Mouse (Mus musculus): ENCODE data around the gene Gm49380. TPM values are rescaled to one million over a fixed set of nuclear protein-coding genes. Genes with fewer than 3 reads are reported as not detected.
"Not testable (repeated sequence)": the region's sequence is repeated elsewhere in the genome, so short reads cannot be mapped to it uniquely, and the experiment has no call there.

The Gm49380 gene
- total RNA-seq, 1 experiment from 2014 or later: not detected

DNA sequence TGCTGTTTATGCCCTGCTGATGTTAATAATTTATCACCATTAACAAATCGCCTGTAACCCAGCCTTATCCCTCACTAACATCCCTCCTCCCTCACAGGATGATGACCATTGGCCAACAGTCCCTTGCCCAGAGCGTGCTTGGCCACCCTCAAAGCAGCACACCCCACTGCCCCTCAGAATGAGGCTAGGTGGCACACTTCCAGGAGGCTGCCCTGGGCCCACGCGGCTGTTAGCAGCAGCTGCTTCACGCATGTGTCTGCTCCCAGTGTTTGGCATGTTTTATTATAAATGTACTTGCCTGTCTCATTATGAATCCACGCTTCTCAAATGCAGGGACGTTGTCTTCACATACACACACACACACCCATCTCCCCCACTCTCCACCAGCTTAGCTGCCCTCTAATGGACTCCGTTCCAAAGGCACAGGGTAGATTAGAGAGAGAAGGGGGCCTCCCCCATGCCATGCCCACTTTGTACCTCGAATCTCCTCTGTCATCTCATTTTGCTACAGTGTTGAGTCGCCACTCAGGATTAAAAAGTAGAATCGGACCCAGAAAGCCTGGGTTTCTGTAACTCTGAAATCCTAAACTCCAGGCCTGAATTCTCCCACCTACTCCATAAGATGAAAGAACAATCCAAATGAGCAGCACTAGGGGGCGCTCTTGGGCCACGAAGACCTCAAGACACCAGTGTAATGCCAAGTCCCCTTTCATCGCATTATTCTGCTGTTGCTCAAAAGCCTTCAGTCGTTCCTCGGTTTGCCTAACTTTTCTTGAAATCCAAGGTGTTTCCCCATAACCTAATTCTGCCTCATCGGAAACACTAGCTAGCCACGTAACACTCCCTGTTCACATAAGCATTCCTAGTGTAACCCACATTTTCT is 12.5 kb upstream of the Gm49380 start:
- ATAC-seq (replicated peaks; ENCODE audit: low read depth, poor library complexity, severe bottlenecking): peak; percentile 60

DNA sequence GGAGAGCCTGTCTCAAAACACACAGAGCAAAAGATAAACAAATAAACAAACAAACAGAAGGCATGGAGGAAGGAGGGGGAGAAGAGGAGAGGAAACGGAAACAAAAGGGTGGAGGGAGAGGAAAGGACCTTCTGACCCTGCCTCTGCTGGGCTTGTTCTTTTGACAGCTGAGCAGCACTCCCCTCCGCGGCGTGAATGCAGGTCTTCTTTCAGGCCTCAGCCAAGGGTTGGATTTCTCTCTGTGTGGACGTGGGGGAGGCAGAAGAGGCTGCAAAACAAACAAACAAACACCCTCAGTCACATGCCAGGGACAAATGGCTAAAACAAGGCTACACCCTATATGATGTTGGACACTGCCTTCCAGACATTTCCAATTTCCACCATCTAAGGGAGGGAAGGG is 11.7 kb upstream of the Gm49380 start:
- ATAC-seq (replicated peaks; ENCODE audit: low read depth, poor library complexity, severe bottlenecking): no peak

DNA sequence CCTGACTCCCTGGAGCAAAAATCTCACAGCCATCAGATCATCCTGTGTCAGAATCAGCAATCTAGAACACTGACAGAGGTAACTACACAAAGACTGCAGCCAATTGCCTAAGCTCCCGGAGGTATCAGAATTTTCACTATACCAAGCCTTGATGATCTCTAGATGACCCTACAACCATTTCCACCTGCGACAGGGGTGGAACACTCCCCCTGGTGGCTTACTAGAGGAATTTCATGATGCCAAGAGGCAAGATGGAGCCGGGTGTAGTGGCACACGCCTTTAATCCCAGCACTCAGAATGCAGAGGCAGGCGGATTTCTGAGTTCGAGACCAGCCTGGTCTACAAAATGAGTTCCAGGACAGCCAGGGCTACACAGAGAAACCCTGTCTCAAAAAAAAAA is 11.0 kb upstream of the Gm49380 start:
- peak; percentile 57; the same call in 1 of the 2 replicates for ATAC-seq (replicated peaks; ENCODE audit: low read depth, poor library complexity, severe bottlenecking)

DNA sequence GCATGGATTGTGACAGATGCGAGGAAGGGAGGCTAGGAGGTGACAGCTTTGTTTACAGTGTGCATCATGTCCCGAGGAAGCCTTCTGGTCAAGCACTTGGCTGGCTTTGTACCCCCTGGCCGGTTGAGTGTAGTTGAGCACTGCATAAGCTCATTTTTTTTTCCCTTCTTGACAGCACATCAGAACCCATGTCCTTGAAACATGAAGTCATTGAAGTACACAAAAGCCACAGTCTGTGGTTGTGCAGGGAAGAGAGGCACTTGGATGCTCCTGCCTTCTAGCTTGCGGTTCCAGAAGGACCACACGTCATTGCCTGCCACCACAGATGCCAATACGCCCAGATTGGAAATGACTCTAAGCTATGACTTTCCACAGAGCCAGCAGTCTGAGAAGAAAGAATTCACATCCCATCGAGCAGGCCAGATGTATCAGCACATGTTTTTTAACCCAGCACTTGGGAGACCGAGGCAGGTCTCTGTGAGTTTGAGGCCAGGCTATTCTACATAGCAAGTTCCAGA is 6.7 kb upstream of the Gm49380 start:
- ATAC-seq (replicated peaks; ENCODE audit: low read depth, poor library complexity, severe bottlenecking): no peak

DNA sequence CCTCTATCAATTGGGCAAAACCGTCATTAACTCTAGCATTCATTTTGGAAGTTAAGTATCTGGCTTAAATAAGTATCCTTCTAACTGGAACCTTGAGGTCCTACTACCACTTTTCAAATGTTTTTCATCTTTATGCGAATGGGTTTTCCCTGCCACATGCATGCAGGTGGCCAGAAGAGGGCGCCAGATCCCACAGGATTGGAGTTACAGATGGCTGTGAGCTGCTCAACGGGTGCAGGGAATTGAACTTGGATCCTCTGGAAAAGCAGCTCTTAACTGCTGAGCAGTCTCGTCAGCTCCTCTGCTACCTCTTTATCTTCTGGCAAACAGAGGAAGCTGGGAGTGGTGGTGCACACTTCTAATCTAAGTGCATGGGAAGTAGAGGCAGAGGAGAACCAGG is 5.7 kb upstream of the Gm49380 start:
- ATAC-seq (replicated peaks; ENCODE audit: low read depth, poor library complexity, severe bottlenecking): 0 out of 2 replicates have a peak, but pooled peaks have one; percentile 42

DNA sequence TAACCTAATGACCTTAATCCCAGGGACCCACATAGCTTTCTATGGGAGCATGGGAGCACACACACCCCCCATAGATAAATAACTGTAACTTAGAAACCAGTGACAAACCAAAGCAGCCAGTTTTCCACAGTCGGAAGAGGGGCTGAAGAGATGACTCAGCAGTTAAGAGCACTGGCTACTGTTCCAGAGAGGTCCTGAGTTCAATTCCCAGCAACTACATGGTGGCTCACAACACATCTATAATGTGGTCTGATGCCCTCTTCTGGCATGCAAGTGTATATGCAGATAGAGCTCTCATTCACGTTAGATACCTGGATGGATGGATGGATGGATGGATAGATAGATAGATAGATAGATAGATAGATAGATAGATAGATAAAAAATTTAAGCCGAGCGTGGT is 2.9 kb upstream of the Gm49380 start:
- ATAC-seq (replicated peaks; ENCODE audit: low read depth, poor library complexity, severe bottlenecking): no peak

DNA sequence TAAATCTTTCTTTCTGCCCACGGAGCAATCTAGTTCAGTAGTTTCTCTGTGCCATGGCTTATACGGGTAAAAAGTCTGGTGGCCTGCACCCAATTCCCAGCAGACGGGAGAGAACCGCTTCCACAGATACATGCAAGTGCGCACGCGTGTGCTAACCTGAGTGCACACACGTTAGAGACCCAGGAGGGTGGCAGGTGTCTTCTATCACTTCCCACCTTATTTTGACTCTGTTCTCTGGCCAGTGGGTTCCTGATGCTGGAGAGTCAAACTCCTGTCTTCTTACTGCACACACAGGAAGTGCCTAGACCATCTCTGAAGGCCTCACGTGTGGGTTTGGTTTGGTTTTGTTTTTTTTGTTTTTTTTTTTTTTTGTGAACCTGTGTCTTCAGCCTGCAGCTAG is 2.3 kb upstream of the Gm49380 start:
- ATAC-seq (replicated peaks; ENCODE audit: low read depth, poor library complexity, severe bottlenecking): no peak

DNA sequence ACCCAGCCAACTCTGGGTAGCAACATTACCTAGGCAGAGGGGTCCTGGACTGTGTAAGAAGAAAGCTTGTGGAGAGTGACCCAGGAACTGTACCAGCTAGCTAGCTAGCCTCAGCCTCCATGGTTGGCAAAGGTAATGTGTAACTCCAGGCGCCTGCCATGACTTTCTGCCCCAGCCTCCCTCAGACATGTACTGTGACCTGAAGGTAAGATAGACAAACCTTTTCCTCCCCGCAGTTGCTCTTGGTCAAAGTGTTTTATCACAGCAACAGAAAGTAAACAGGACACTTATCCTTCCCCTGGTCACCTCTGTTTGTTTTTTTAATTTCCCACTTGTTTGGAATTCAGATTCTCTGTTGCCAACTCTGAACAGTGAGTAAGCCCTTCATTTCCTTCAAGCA is 1.2 kb upstream of the Gm49380 start:
- no peak for ATAC-seq (replicated peaks; ENCODE audit: low read depth, poor library complexity, severe bottlenecking)

DNA sequence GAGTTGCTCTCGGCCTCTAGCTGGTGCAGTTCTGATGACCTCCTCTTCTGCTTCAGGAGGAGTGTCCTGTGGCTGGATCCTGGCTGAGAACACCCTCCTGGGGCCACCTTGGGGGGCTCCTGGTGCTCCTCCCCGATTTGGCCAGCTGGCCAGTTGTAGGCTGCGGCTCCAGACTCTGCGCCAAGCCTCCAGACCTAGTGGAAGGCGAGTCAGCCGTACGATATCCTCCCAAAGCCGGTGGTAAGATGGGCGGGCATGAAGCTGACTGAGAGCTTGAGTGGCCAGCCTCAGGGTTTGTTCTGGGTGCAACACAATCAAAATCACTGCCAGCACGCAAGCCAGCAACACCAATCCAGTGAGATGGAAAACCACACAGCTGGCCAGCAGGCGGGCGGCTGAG is 1.4 kb downstream of the Gm49380 start:
- not testable (repeated sequence) for ATAC-seq (replicated peaks; ENCODE audit: low read depth, poor library complexity, severe bottlenecking)

DNA sequence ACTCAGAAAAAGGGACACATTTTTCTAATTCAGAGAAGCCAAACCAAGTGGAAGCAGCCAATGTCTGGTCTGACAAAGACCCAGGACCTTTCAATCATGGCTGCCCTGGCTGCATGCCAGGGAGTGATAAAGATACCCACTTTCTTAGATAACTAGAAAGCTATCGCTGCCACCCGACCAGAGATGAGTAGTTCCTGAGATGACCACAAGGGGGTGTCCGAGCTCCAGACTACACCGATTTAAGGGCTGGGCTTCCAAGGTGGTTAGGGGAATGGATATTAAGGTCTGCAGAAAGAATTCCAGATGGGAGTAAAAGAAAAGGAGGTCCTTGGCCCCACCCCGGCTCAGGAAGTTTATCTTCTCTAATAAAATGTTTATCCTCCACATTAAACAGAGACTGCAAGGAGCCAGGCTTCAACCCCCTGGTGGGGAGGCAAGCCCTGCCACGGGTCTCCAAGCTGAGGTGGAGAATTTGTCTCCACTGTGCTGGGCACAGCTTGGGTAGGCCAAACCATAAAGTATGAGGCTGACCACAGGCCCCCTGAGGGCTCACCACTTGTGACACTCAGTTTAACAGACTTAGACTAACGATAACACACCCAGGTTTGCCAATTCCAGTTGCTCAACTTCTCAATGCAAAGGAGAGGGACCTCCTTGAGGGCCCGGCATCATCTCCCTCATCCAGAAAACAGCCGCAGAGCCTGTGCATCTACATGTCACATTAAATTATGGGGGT is 3.8 kb downstream of the Gm49380 start:
- ATAC-seq (replicated peaks; ENCODE audit: low read depth, poor library complexity, severe bottlenecking): peak; percentile 32; the same call in 1 of the 2 replicates

DNA sequence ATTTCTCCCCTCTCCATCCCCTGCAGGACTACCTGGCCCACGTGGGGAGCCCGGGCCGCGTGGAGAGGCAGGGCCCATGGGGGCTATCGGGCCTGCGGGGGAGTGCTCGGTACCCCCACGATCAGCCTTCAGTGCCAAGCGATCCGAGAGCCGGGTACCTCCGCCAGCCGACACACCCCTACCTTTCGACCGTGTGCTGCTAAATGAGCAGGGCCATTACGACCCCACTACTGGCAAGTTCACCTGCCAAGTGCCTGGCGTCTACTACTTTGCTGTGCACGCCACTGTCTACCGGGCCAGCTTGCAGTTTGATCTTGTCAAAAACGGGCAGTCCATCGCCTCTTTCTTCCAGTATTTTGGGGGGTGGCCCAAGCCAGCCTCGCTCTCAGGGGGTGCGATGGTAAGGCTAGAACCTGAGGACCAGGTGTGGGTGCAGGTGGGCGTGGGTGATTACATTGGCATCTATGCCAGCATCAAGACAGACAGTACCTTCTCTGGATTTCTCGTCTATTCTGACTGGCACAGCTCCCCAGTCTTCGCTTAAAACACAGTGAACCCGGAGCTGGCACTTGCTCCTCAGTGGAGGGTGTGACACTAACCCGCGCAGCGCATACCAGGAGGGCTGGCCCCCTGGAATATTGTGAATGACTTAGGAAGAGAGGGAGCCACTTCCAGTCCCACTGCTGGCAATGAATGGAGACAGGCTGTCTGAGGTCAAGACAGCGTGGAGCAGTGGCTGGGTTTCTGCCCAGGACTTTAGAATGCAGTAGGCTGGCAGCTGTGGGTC is 4.8 kb downstream of the Gm49380 start:
- ATAC-seq (replicated peaks; ENCODE audit: low read depth, poor library complexity, severe bottlenecking): no peak

DNA sequence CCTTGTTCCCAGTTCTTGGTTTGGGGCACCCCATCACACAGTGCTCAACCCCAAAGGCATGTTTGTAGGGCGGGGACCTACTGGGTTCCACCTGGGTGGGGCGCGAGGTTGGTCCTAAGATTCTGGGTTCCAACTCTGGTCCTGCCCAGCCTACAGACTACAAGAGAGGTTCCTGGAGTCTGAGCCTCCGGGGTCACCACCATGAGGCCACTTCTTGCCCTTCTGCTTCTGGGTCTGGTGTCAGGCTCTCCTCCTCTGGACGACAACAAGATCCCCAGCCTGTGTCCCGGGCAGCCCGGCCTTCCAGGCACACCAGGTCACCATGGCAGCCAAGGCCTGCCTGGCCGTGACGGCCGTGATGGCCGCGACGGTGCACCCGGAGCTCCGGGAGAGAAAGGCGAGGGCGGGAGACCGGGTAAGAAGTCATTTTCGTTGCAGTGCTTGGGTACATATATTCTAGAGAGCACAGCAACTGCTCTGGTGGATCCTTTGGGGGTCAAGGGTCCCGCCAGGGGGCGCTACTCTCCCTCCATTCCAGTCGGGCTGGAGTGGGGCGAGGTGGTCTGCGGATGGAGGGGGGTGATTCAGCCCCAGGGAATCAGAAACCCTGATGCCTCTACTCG is 5.6 kb downstream of the Gm49380 start:
- ATAC-seq (replicated peaks; ENCODE audit: low read depth, poor library complexity, severe bottlenecking): no peak

DNA sequence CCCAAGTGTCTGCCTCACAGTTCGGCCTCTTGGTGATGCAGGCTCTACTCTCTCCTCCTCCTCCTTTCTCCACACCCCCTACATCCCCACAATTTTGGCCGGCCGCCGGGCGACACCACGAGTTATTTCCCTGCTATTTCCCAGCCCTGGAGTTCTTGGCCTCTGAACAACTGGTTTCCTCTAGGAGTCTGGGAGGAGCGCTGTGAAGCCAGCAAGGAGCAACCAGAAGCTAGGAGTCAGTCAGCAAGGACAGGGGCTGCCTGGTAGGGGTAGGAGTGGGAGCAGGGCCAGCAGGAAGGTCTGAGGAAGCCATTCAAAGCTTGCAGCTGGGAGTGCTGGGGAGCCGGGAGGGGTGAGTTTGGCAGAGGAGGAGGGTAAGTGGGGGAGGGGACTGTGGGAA is 6.2 kb downstream of the Gm49380 start, which contains the start of gene C1qtnf5:
Gene C1qtnf5 (plus strand): TSS at position 136 of the 400 bp plus-strand sequence.
- no peak for ATAC-seq (replicated peaks; ENCODE audit: low read depth, poor library complexity, severe bottlenecking)

DNA sequence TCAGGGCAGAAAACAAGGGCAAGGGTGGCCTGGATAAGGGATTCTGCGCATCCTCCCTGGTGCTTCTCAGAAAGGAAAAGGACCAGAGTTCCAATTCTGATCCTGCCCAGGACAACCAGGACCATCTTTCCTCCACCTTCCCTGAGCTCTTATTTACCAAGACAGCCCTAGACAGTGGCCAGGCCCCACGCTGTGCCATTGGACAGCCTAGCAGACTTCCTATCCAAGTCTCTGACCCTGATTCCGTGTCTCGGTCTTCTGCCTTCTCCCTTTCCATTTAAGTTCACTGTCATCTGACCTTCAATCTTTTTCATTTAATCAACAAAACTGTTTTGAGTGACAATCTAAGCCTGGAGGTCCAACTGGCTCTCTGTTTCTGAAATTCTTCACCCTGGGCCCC is 6.7 kb downstream of the Gm49380 start:
- ATAC-seq (replicated peaks; ENCODE audit: low read depth, poor library complexity, severe bottlenecking): no peak

DNA sequence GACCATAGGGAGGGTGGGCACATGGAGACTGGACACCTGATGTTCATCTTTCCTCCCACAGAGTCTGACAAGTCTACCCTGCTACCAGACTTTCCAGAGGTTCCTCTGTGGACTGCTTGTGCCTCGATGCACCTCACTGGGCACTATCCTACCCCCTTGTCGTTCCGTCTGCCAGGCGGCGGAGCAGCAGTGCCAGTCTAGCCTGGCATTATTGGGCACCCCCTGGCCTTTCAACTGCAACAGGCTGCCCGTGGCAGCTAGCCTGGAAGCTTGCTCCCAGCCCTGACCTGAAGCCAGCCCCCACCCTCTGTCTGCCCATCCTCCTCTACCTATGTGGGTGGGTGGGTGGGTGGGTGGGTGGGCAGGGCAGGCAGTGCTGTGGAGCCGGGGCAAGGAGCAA is 7.1 kb downstream of the Gm49380 start:
- no peak for ATAC-seq (replicated peaks; ENCODE audit: low read depth, poor library complexity, severe bottlenecking)

DNA sequence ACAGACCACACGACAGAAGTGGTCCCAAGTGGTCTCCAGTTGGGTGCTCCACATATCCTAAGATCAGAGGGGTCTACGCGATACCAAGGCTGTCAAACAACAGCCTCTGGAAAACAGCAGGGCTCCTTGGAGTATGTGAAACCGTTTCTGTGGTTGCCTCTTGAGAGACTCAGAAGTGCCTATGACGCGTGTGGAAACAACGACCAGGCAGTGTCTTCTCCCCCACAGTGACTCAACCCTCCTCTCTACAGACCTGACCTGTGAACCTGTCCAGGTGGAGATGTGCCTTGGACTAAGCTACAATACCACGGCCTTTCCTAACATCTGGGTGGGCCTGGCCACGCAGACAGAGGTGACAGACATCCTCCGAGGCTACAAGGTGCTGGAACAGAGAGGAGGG is 7.5 kb downstream of the Gm49380 start:
- ATAC-seq (replicated peaks; ENCODE audit: low read depth, poor library complexity, severe bottlenecking): no peak

DNA sequence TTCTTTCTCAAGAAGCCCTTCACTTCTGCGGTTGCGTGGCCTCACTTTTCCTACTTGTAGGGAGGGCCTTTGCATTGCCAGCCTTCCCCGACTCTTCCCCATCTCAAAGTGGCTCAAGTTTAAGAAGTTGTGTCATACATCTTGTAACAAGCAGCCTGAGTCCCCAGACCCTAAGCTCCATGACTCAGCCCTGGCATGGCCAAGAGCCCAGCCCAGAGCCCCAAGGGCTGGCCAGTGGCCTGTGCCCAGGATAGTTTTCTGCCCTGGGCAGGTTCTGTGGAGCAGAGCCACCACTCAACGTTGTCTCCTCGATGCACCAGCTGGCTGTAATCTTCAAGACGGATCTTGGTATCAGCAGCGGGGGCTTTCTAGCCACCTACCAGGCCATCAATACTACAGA is 8.4 kb downstream of the Gm49380 start:
- ATAC-seq (replicated peaks; ENCODE audit: low read depth, poor library complexity, severe bottlenecking): no peak

DNA sequence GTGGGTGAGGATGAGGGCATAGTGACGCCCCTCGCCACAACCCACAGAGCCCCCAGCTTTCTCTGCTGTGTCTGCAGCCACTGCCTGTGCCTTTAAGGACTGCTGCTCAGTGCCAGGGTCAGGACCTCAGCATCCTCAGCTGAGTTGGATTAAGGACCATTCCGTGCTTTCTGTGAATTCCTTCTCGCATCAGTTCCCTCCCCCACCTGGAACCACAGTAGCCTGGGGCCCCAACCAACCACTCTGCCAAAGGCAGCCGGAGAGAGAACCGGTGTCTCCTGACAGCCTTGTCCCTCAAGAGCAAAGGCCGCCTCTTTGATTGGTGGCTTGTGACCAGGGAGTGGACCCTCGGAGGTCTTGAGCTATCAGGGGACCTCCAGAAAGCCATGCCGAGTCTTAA is 11.8 kb downstream of the Gm49380 start, which contains the start of gene Mfrp:
Gene Mfrp (plus strand): TSS at position 240 of the 400 bp plus-strand sequence.
- ATAC-seq (replicated peaks; ENCODE audit: low read depth, poor library complexity, severe bottlenecking): no peak

DNA sequence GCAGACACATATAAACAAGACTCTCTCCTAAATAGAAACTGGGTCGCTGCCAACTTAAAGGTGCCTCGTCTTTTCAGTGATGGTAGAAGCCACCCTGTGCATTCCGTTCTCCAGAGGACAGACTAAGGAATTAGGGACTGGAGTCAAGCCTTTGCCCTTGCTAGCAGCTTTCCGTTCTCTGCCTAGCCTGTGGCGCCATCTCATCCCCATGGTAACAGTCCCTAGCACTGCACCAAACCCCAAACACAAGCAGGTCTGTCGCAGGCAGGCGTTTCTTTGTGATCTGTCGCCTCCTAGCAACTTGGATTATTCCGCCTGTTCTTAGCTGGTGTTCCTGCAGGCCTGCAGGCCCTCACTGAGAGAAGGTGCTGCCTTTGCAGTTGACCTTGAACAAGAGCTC is 16.8 kb downstream of the Gm49380 start:
- ATAC-seq (replicated peaks; ENCODE audit: low read depth, poor library complexity, severe bottlenecking): no peak

DNA sequence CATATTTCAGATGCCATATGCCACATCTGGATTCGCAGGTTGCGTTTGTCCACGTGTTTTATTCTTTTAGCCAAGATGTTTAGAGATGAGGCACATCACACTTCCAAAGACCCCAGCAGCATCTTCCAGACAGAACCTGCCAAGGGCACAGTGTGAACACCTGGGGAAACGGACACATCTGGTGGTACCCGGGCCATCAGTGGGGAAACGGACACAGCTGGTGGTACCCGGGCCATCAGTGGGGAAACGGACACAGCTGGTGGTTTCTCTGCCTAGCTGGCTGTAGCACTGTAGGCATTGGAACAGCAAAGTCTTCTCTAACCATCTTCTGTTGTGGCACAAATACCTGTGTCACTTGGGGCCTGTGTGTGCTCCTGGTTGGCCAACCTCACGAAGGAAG is 17.5 kb downstream of the Gm49380 start:
- ATAC-seq (replicated peaks; ENCODE audit: low read depth, poor library complexity, severe bottlenecking): no peak
